Mouse (Mus musculus) heart, embryonic 13.5 days (tissue): Measurements from ENCODE around the gene Slc39a3. TPM values are rescaled to one million over a fixed set of nuclear protein-coding genes. Genes with fewer than 3 reads are reported as not detected.

Source experiments
- ATAC-seq: fragments of 200-750 bp; cut with Nextera tagmentation; 2 replicates; pipeline ENCODE4 v1.8.0; 2017; ENCODE audit warnings: moderate TSS enrichment; ENCODE audit not compliant: insufficient number of reproducible peaks, low FRiP score, low TSS enrichment; ENCODE audit errors: extremely low read depth
- H3K27ac ChIP-seq: fragments of 300-500 bp; sonication (generic); replicated peaks from 2 replicates; pipeline ENCODE4 v1.5.1; 2015; ENCODE audit warnings: moderate library complexity, mild to moderate bottlenecking, inconsistent platforms
- H3K27me3 ChIP-seq: fragments of 300-500 bp; sonication (generic); replicated peaks from 2 replicates; pipeline ENCODE4 v1.6.1; 2015; ENCODE audit warnings: mild to moderate bottlenecking, inconsistent platforms
- H3K36me3 ChIP-seq: fragments of 300-500 bp; sonication (generic); 2 replicates; pipeline ENCODE4 v1.6.1; 2015; ENCODE audit warnings: mild to moderate bottlenecking, inconsistent platforms
- H3K4me1 ChIP-seq: fragments of 300-500 bp; sonication (generic); 2 replicates; pipeline ENCODE4 v1.6.1; 2015; ENCODE audit warnings: inconsistent platforms
- H3K4me2 ChIP-seq: fragments of 300-500 bp; sonication (generic); 2 replicates; pipeline ENCODE4 v1.6.1; 2015; ENCODE audit warnings: inconsistent platforms, mild to moderate bottlenecking, moderate library complexity
- H3K4me3 ChIP-seq: fragments of 300-500 bp; sonication (generic); 2 replicates; pipeline ENCODE4 v1.5.1; 2015; ENCODE audit warnings: moderate library complexity, mild to moderate bottlenecking, inconsistent platforms
- H3K9ac ChIP-seq: fragments of 300-500 bp; sonication (generic); 2 replicates; pipeline ENCODE4 v1.6.1; 2015; ENCODE audit warnings: inconsistent platforms, mild to moderate bottlenecking, moderate library complexity
- H3K9me3 ChIP-seq: fragments of 300-500 bp; sonication (generic); 2 replicates; pipeline ENCODE4 v1.6.1; 2016; ENCODE audit warnings: inconsistent platforms
- WGBS: fragments of 180-500 bp; shearing (Covaris S2); methylation state at CpG from one replicate; pipeline ENCODE4 v1.1.7; 2015; ENCODE audit warnings: mixed read lengths; 5-methylcytosine and 5-hydroxymethylcytosine counted together
- polyA plus RNA-seq: library from polyadenylated mRNA; unstranded; fragments of >200 nt; fragmentation: Nextera tagmentation; extraction: Ambion mirVana; gene quantifications from 2 replicates; pipeline ENCODE4 v1.2.1, GENCODE M21; 2015

Slc39a3 gene
- polyA plus RNA-seq, 1 experiment from 2014 or later, result 8.2 TPM

DNA sequence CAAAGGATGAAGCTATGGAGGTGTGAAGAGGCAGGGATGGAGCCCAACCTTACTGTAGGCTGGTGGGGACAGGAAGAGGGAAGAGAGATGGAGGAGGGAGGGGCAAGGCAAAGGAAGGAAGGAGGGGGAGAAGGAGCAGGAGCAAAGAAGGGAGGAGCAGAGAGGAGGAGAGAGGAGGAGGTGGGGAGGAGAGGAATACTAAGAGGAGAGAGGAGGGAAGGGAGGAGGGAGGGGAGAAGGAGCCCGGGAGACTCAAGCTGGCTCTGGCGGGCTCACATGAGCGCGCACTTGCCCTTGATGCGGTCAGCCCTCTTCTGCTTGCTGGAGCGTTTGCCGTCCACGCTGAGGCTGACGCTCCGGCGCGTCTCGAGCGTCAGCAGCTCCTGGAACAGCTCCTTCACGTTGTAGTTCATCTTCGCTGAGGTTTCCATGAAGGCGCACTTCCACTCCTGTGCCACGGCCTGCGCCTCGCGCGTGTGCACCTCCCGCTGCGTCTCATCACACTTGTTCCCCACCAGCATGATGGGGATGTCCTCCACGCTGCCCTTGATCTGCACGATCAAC is 15.6 kb downstream of the Slc39a3 start:
- peak overlapping the region; percentile 40 for H3K4me2 ChIP-seq
- no peaks in the 10 kb centered on the region for H3K36me3 ChIP-seq
- no peak for ATAC-seq
- H3K27me3 ChIP-seq, result peaks cover 60% of the 10 kb centered on the region
- H3K27ac ChIP-seq, result no peak overlapping the region
- WGBS, result 9% methylated on average over 26 of the region's 26 CpGs
- H3K4me3 ChIP-seq, result peak overlapping the region; percentile 17; the same call in 1 of the 2 replicates
- H3K9me3 ChIP-seq, result no peaks in the 10 kb centered on the region
- 0 out of 2 replicates have a peak overlapping the region, but pooled peaks have one; percentile 10 for H3K9ac ChIP-seq
- peaks cover 10% of the 10 kb centered on the region for H3K4me1 ChIP-seq

DNA sequence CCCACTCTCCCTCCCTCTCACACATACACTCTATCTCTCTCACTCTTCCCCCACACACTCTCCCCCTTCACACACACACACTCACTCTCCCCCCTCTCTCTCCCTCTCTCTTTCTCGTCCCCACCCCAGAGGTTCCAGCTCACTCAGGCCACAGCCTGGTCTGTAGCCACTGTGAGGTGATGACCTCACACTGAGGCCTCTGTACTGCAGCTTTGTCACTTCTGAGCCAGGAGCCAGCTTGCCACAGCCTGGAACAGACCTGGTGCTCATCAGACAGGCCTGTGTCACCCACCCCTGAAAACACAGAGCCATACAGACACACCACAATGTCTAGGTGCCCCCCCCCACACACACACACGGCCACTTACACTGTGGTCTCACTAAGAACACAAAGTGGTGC is 17.0 kb downstream of the Slc39a3 start:
- H3K4me3 ChIP-seq, result no peak overlapping the region
- no peak overlapping the region for H3K27ac ChIP-seq
- 37% methylated on average over 2 of the region's 2 CpGs for WGBS
- H3K9ac ChIP-seq, result no peak overlapping the region
- peaks cover 9% of the 10 kb centered on the region for H3K4me1 ChIP-seq
- ATAC-seq, result no peak
- H3K27me3 ChIP-seq, result peaks cover 49% of the 10 kb centered on the region
- no peaks in the 10 kb centered on the region for H3K9me3 ChIP-seq
- no peaks in the 10 kb centered on the region for H3K36me3 ChIP-seq
- no peak overlapping the region for H3K4me2 ChIP-seq

- Histone ChIP-seq H3K4me3 (no peak overlapping the region), H3K9me3 (no peaks in the 10 kb centered on the region), H3K9ac (no peak overlapping the region), H3K27me3 (peaks cover 45% of the 10 kb centered on the region), H3K36me3 (no peaks in the 10 kb centered on the region), H3K4me1 (peaks cover 9% of the 10 kb centered on the region), H3K4me2 (no peak overlapping the region), H3K27ac (no peak overlapping the region)
- ATAC-seq, result no peak
- WGBS, result 56% methylated on average over 6 of the region's 6 CpGs
These were observed 17.5 kb downstream of the Slc39a3 start for GRCm38 (mm10) chr10:81019687-81020086.

- H3K9me3 ChIP-seq, result no peaks in the 10 kb centered on the region
- no peak overlapping the region for H3K4me3 ChIP-seq
- no peak overlapping the region for H3K27ac ChIP-seq
- H3K9ac ChIP-seq, result no peak overlapping the region
- H3K27me3 ChIP-seq, result peaks cover 38% of the 10 kb centered on the region
- 37% methylated on average over 10 of the region's 10 CpGs for WGBS
- no peak overlapping the region for H3K4me2 ChIP-seq
- ATAC-seq, result no peak
- peaks cover 11% of the 10 kb centered on the region for H3K4me1 ChIP-seq
- H3K36me3 ChIP-seq, result no peaks in the 10 kb centered on the region
These were observed 18.9 kb downstream of the Slc39a3 start for GRCm38 (mm10) chr10:81018326-81018725.

DNA sequence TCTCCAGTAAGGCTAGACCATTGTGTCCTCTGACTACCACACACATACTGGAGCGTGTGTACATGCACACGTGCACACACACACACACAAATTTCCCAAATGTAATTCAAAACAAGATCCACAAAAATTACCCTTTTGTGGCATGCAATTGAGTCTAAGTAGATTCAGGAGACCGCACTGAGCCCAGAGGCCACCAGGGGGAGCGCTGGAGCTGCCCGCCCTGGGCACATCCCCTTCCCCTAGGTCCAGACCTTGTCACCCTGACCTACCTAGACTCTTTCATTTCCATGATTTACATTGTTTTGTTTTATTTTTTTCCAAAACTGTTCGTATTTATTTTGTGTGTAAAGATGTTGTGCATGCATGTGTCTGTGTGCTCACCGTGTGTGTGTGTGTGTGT is 20.6 kb downstream of the Slc39a3 start:
- H3K4me3 ChIP-seq, result no peak overlapping the region
- peaks cover 34% of the 10 kb centered on the region for H3K27me3 ChIP-seq
- no peak overlapping the region for H3K9ac ChIP-seq
- no peaks in the 10 kb centered on the region for H3K36me3 ChIP-seq
- no peak overlapping the region for H3K4me2 ChIP-seq
- no peaks in the 10 kb centered on the region for H3K9me3 ChIP-seq
- WGBS, result 8% methylated on average over 7 of the region's 7 CpGs
- ATAC-seq, result no peak
- no peak overlapping the region for H3K27ac ChIP-seq
- H3K4me1 ChIP-seq, result peaks cover 5% of the 10 kb centered on the region

GRCm38 (mm10) chr10:81015666-81016065 is 21.6 kb downstream of the Slc39a3 start:
- Histone ChIP-seq H3K4me1 (peaks cover 5% of the 10 kb centered on the region), H3K9me3 (no peaks in the 10 kb centered on the region), H3K27me3 (peaks cover 26% of the 10 kb centered on the region), H3K4me3 (no peak overlapping the region), H3K27ac (no peak overlapping the region), H3K4me2 (no peak overlapping the region), H3K9ac (no peak overlapping the region), H3K36me3 (no peaks in the 10 kb centered on the region)
- WGBS, result 67% methylated on average over 2 of the region's 2 CpGs
- ATAC-seq, result no peak

DNA sequence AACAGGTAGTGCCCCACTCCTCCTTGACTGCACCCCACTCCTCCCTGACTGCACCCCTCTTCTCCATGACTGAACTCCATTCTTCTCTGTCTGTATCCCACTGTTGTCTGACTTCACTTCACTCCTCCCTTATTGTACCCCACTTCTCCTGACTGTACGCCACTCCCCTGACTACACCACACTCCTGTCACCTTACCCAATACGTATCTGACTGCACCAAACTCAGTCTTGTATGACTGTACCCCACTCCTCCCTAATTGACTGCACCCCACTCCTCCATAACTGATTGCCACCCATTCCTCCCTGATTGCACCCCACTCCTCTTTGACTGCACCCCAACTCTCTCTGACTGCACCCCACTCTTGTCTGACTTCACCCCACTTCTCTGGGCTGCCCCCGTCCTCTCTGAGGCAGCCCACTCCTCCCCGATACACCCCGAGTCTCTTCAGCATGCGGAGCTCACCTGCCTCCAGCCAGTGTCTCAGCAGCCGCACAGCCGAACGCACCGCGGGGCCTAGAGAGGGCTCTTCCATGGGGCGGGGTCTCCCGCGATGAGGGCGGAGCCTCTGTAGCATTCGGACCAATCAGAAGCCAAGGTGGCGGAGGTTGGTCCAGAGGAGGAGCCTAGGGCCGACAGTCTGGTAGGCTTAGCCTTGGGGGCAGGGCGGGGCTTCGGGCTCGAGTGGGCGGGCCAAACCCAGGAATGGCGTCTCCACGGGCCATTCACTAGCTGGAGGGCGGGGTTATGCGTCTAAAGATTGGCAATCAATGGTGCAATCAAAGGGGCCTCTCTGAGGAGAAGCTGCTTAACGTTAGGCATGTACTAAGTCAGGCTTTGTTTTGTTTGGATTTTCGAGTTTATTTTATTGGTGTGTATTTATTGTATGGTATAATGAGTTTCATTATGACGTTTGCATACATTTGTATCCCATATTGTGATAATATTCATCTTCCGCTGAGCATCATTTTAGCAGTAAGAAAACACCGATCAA is 22.5 kb downstream of the Slc39a3 start, which contains the start of gene Gng7:
Gene Gng7 (minus strand): TSS at position 553 of the 992 bp plus-strand sequence.
- peak within 1 kb of the TSS; percentile 61 for H3K4me2 ChIP-seq
- peak; percentile 80 for ATAC-seq
- H3K4me1 ChIP-seq, result peaks cover 5% of the 10 kb centered on the region
- H3K4me3 ChIP-seq, result peak within 1 kb of the TSS; percentile 35
- peaks cover 24% of the 10 kb centered on the region; the same call in 1 of the 2 replicates for H3K27me3 ChIP-seq
- no peak within 1 kb of the TSS for H3K27ac ChIP-seq
- no peaks in the 10 kb centered on the region for H3K36me3 ChIP-seq
- H3K9ac ChIP-seq, result peak within 1 kb of the TSS; percentile 61
- WGBS, result 11% methylated on average over 31 of the region's 31 CpGs
- H3K9me3 ChIP-seq, result no peaks in the 10 kb centered on the region

DNA sequence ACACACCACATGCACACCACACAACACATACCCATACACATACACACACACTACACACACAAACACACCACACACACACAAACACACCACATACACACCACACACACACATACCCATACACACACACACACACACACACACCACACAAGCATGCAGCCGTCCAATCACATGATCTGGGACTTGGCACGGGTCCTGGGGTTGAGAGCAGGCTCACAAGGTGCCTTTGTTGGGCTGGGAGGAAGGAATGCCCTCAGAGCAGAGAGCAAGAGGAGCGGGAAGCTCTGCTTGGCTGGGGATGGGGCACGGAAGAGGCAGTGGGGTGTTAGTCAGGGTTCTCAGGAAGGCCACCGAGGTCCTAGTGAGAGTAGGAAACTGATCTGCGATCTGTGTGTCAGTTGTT is 26.4 kb downstream of the Slc39a3 start:
- Histone ChIP-seq H3K9me3 (no peaks in the 10 kb centered on the region), H3K36me3 (no peaks in the 10 kb centered on the region), H3K27me3 (peaks cover 21% of the 10 kb centered on the region; the same call in 1 of the 2 replicates), H3K4me2 (no peak overlapping the region), H3K4me1 (peaks cover 5% of the 10 kb centered on the region), H3K9ac (peak overlapping the region; percentile 30; the same call in 1 of the 2 replicates), H3K27ac (no peak overlapping the region), H3K4me3 (no peak overlapping the region)
- WGBS, result 41% methylated on average over 6 of the region's 6 CpGs
- no peak for ATAC-seq

DNA sequence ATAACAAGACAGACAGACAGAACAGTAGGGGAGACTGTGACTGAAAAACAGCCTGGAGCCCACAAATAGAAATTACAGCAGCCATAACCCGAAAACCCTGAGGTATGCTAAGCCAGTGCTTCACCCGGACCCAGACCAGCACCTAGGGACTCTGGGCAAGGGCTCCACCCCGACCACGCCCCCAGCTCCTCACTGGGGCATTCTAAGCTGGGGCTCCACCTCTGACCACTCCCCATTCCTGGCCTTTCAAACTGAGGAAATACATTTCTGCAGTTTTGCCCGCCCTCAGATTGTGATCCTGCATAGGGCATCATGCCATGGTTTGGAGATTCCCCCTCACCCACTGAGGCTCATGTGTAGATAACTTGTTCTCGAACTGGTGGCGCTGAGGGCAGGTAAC is 30.0 kb downstream of the Slc39a3 start:
- 32% methylated on average over 7 of the region's 7 CpGs for WGBS
- H3K9me3 ChIP-seq, result no peaks in the 10 kb centered on the region
- no peak overlapping the region for H3K9ac ChIP-seq
- no peak overlapping the region for H3K4me2 ChIP-seq
- no peaks in the 10 kb centered on the region for H3K4me1 ChIP-seq
- H3K27me3 ChIP-seq, result peaks cover 4% of the 10 kb centered on the region; the same call in 1 of the 2 replicates
- no peaks in the 10 kb centered on the region for H3K36me3 ChIP-seq
- H3K4me3 ChIP-seq, result no peak overlapping the region
- H3K27ac ChIP-seq, result no peak overlapping the region
- no peak for ATAC-seq

- 85% methylated on average over 7 of the region's 7 CpGs for WGBS
- Histone ChIP-seq H3K27me3 (peaks cover 9% of the 10 kb centered on the region), H3K4me1 (peaks cover 6% of the 10 kb centered on the region), H3K36me3 (no peaks in the 10 kb centered on the region), H3K4me3 (no peak overlapping the region), H3K9ac (no peak overlapping the region), H3K4me2 (no peak overlapping the region), H3K27ac (no peak overlapping the region), H3K9me3 (no peaks in the 10 kb centered on the region)
- ATAC-seq, result no peak
These were observed 31.1 kb downstream of the Slc39a3 start for GRCm38 (mm10) chr10:81006005-81006677.

DNA sequence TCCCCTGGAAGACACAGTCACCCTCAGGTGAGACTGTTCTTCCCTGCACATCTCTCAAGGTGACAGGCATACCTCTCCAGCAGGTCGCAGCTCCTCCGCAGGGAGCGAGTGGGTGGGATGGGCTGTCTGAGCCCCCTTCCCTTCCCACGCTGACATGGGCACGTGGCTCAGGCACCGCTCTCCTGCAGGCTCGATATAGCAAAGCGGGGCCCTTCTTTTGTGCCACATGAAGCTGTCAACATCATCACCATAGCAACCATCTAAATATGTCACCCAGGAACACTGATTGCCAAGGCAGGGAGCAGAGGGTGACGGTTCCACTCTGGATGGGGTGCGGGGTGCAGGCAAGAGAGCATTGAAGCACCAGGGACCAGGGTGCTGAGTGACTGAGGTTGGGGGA is 36.1 kb downstream of the Slc39a3 start:
- Histone ChIP-seq H3K36me3 (no peaks in the 10 kb centered on the region), H3K27ac (no peak overlapping the region), H3K4me2 (0 out of 2 replicates have a peak overlapping the region, but pooled peaks have one; percentile 5), H3K4me3 (no peak overlapping the region), H3K9ac (0 out of 2 replicates have a peak overlapping the region, but pooled peaks have one; percentile 44), H3K9me3 (no peaks in the 10 kb centered on the region; the same call in 1 of the 2 replicates), H3K4me1 (peaks cover 22% of the 10 kb centered on the region), H3K27me3 (peaks cover 54% of the 10 kb centered on the region)
- 48% methylated on average over 10 of the region's 10 CpGs for WGBS
- no peak for ATAC-seq
